Mouse (Mus musculus) brain, embryonic 14.5 days (tissue): Measurements from ENCODE around the gene Cop1.

Experiments used
- CTCF ChIP-seq: fragments of 200-500 bp; IDR thresholded peaks from 2 replicates; pipeline ENCODE4 v1.5.1; 2012; ENCODE audit warnings: inconsistent platforms, mild to moderate bottlenecking, moderate library complexity, borderline replicate concordance; ENCODE audit not compliant: insufficient read depth, insufficient read length; ENCODE audit errors: extremely low read depth
- POLR2A ChIP-seq: fragments of 200-500 bp; IDR thresholded peaks from 2 replicates; pipeline ENCODE4 v1.6.1; 2012; ENCODE audit warnings: mild to moderate bottlenecking, inconsistent platforms, borderline replicate concordance; ENCODE audit not compliant: poor library complexity, insufficient read depth, insufficient read length, severe bottlenecking; ENCODE audit errors: extremely low read depth

GRCm38 (mm10) chr1:159281861-159282260 lies 49.7 kb downstream of the Cop1 start:
- TF ChIP-seq CTCF, result no peak
- no peak for TF ChIP-seq POLR2A
